Mouse (Mus musculus) midbrain, embryonic 15.5 days (tissue): ENCODE measurements around the gene Shoc2. TPM values are rescaled to one million over a fixed set of nuclear protein-coding genes. Genes with fewer than 3 reads are reported as not detected.

Source experiments
- ATAC-seq: fragments of 200-750 bp; cut with Nextera tagmentation; replicated peaks from 2 replicates; pipeline ENCODE4 v1.8.0; 2017; ENCODE audit warnings: moderate TSS enrichment
- H3K27ac ChIP-seq: fragments of 300-500 bp; sonication (generic); 2 replicates; pipeline ENCODE4 v1.5.1; 2015; ENCODE audit warnings: mild to moderate bottlenecking, inconsistent platforms
- H3K27me3 ChIP-seq: fragments of 300-500 bp; sonication (generic); replicated peaks from 2 replicates; pipeline ENCODE4 v1.6.1; 2015; ENCODE audit warnings: inconsistent platforms
- H3K36me3 ChIP-seq: fragments of 300-500 bp; sonication (generic); replicated peaks from 2 replicates; pipeline ENCODE4 v1.6.1; 2015; ENCODE audit warnings: inconsistent platforms
- H3K4me1 ChIP-seq: fragments of 300-500 bp; sonication (generic); 2 replicates; pipeline ENCODE4 v1.6.1; 2015; ENCODE audit warnings: inconsistent platforms
- H3K4me2 ChIP-seq: fragments of 300-500 bp; sonication (generic); 2 replicates; pipeline ENCODE4 v1.6.1; 2015; ENCODE audit warnings: inconsistent platforms, mild to moderate bottlenecking, moderate library complexity
- H3K4me3 ChIP-seq: fragments of 300-500 bp; sonication (generic); 2 replicates; pipeline ENCODE4 v1.5.1; 2015; ENCODE audit warnings: mild to moderate bottlenecking, inconsistent platforms
- H3K9ac ChIP-seq: fragments of 300-500 bp; sonication (generic); 2 replicates; pipeline ENCODE4 v1.6.1; 2015; ENCODE audit warnings: mild to moderate bottlenecking, inconsistent platforms
- H3K9me3 ChIP-seq: fragments of 300-500 bp; sonication (generic); 2 replicates; pipeline ENCODE4 v1.6.1; 2016; ENCODE audit warnings: inconsistent platforms
- WGBS: fragments of 180-500 bp; shearing (Covaris S2); methylation state at CpG from one replicate; pipeline ENCODE4 v1.1.7; 2015; ENCODE audit warnings: mixed read lengths; 5-methylcytosine and 5-hydroxymethylcytosine counted together
- polyA plus RNA-seq: library from polyadenylated mRNA; unstranded; fragments of >200 nt; fragmentation: Nextera tagmentation; extraction: Ambion mirVana; gene quantifications from 2 replicates; pipeline ENCODE4 v1.2.1, GENCODE M21; 2015

The Shoc2 gene
- polyA plus RNA-seq, 1 experiment from 2014 or later, result 60.6 TPM

DNA sequence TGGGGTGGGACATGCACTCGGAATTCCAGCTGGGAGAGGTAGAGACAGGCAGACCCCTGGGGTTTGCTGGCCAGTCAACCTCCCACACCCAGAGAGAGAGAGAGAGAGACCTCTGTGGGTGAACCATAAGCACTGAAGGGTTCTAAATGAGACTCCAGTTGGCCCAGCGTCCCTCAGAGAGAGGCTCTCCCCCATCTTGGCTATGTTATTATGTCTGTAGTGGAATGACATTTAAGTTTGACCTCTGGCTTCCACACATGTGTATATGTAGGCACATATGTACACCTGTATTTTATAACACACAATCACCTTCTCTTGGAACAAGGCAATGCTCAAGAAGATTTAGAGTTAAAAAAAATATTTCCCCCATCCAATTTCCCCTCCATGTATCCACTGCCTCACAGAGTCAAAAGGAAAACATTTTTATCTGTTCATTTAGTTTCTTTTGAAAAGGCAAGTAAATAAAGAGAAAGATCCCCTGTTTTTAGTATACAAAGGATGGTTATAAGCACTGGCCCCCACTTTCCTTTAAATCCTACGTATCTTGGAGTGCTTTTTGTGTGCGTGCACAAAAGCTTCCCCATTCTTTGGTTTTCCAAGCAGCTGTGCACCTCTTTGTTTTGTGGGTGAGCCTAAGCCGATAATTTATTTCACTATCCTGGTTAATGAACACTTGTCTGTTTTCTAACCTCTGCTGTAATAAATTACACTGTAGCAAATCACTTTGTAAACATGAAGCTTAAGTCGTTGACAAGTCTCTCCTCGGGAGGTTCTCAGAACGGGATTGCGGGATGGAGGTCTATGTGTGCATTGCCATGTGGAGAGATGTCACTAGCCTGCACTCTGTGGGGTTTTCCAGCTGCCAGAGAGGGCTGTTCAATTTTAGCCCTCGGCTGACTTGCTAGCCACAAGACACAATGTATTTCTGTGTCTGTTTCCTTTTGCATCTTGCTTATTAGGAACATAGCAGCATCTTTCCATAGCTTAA is 132.6 kb downstream of the Shoc2 start:
- Histone ChIP-seq H3K27me3 (no peaks in the 10 kb centered on the region), H3K9ac (no peak overlapping the region), H3K4me1 (0 out of 2 replicates have a peak, but pooled peaks cover 5% of the 10 kb centered on the region), H3K27ac (no peak overlapping the region), H3K4me2 (no peak overlapping the region), H3K36me3 (no peaks in the 10 kb centered on the region), H3K4me3 (no peak overlapping the region), H3K9me3 (no peaks in the 10 kb centered on the region)
- 23% methylated on average over 10 of the region's 10 CpGs for WGBS
- ATAC-seq, result no peak

GRCm38 (mm10) chr19:54081303-54081702 is 137.2 kb downstream of the Shoc2 start:
- 90% methylated on average over 9 of the region's 9 CpGs for WGBS

DNA sequence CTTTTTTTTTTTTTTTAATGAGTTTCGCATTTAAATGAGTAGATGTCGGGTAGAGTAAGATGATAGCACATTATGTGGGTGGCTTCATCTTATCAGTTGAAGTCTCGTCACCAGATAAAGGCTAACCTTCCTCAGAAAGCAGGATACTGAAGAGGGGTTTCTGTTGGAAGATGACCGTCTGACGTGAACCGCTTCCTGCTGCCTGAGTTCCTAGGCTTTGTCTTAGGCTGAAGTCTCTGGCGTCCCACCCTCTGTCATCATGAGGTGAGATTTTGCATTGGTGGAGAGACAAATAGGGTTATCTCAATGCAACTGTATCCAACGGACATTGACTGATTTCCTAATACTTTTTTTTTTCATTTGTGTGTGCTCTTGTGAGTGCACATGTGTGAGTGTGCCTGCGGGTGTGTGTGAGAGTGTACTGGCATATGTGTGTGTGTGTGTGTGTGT is 137.6 kb downstream of the Shoc2 start:
- Histone ChIP-seq H3K4me2 (no peak overlapping the region), H3K9ac (no peak overlapping the region), H3K27me3 (no peaks in the 10 kb centered on the region), H3K36me3 (no peaks in the 10 kb centered on the region), H3K4me1 (0 out of 2 replicates have a peak, but pooled peaks cover 3% of the 10 kb centered on the region), H3K9me3 (no peaks in the 10 kb centered on the region), H3K27ac (no peak overlapping the region), H3K4me3 (no peak overlapping the region)
- ATAC-seq, result no peak
- 86% methylated on average over 9 of the region's 9 CpGs for WGBS

More at GRCm38 (mm10) chr19:54081303-54081702, 137.2 kb downstream of the Shoc2 start:
- Histone ChIP-seq H3K27ac (no peak overlapping the region), H3K4me2 (no peak overlapping the region), H3K9ac (no peak overlapping the region), H3K4me1 (0 out of 2 replicates have a peak, but pooled peaks cover 5% of the 10 kb centered on the region), H3K4me3 (no peak overlapping the region), H3K27me3 (no peaks in the 10 kb centered on the region), H3K9me3 (no peaks in the 10 kb centered on the region), H3K36me3 (no peaks in the 10 kb centered on the region)
- no peak for ATAC-seq

Other genes with a start within 250 kb of the Shoc2 start
- gene Pdcd4, start 52.1 kb upstream of the Shoc2 start, polyA plus RNA-seq, result 59.7 and 64.9 TPM in 2 replicates
- 116 and 123 TPM in 2 replicates for gene Bbip1, start 321 bp downstream of the Shoc2 start, polyA plus RNA-seq
- 3.2 and 3.7 TPM in 2 replicates for gene Adra2a, start 99.8 kb downstream of the Shoc2 start, polyA plus RNA-seq